Mouse (Mus musculus) testis, adult 2 months (tissue): ENCODE data around the gene Etfrf1. TPM values are rescaled to one million over a fixed set of nuclear protein-coding genes. Genes with fewer than 3 reads are reported as not detected.

Experiments used
- H3K27ac ChIP-seq: fragments of 200-500 bp; 2 replicates; pipeline ENCODE4 v1.5.1; 2012; ENCODE audit warnings: low read depth, low read length; ENCODE audit not compliant: control insufficient read depth, insufficient read depth
- H3K27me3 ChIP-seq: fragments of 200-500 bp; 2 replicates; pipeline ENCODE4 v1.6.1; 2012; ENCODE audit warnings: mild to moderate bottlenecking, low read length, moderate library complexity; ENCODE audit not compliant: control insufficient read depth, insufficient read depth
- H3K36me3 ChIP-seq: fragments of 200-500 bp; 2 replicates; pipeline ENCODE4 v1.6.1; 2012; ENCODE audit warnings: mild to moderate bottlenecking, low read length; ENCODE audit not compliant: control insufficient read depth, insufficient read depth
- H3K4me1 ChIP-seq: fragments of 200-500 bp; 2 replicates; pipeline ENCODE4 v1.6.1; 2012; ENCODE audit warnings: low read length; ENCODE audit not compliant: control insufficient read depth, insufficient read depth
- H3K4me3 ChIP-seq: fragments of 200-500 bp; 2 replicates; pipeline ENCODE4 v1.5.1; 2012; ENCODE audit warnings: low read depth, mild to moderate bottlenecking, low read length, moderate library complexity, mixed read lengths; ENCODE audit not compliant: control insufficient read depth
- CTCF ChIP-seq: fragments of 200-500 bp; IDR thresholded peaks from 2 replicates; pipeline ENCODE4 v1.5.1; 2012; ENCODE audit warnings: low read depth, mild to moderate bottlenecking, inconsistent platforms, low read length, moderate library complexity; ENCODE audit not compliant: control insufficient read depth, insufficient read depth, insufficient replicate concordance
- POLR2A ChIP-seq: fragments of 200-500 bp; IDR thresholded peaks from 2 replicates; pipeline ENCODE4 v1.6.1; 2012; ENCODE audit warnings: low read depth, mild to moderate bottlenecking, inconsistent platforms, low read length, moderate library complexity; ENCODE audit not compliant: control insufficient read depth
- polyA plus RNA-seq: library from polyadenylated mRNA; depleted of rRNA; stranded (reverse); fragments of >200 nt; gene quantifications from 2 replicates; pipeline ENCODE4 v1.2.3, GENCODE M21; 2012; rRNA removed

Gene Etfrf1
- polyA plus RNA-seq = 4.9 and 6.3 TPM in 2 replicates

DNA sequence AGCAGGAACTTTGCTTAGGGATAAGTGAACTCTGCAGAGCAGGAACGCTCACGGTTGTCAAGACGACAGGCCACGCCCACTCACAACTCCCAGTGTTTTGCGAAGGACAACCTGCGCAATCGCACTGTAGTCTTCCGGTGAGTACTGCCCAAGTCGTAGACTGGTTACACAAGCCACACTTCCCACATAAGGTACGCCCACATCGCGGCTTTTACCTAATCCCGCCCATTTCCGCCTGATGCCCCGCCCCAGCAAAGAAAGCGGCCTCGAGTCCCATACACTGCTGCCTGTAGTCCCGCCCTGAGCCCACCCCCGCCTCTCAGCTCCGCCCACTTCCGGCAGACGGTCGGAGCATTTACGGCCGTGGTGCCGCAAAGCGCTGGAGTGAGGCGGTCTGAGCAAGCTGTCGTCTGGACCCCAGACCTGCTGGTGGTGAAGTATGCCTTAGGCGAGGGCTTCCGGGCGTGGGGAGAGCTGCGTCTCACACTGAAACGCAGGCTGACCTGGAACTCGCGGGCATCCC lies at the start of gene Etfrf1, which contains the start of gene Casc1:
Gene Etfrf1 (plus strand): TSS at position 319 of the 523 bp plus-strand sequence.
Gene Casc1 (minus strand): TSS at position 190 of the 523 bp plus-strand sequence.
- TF ChIP-seq POLR2A = peak; percentile 96
- no peak for TF ChIP-seq CTCF
- H3K4me1 ChIP-seq = peaks cover 2% of the 10 kb centered on the region

DNA sequence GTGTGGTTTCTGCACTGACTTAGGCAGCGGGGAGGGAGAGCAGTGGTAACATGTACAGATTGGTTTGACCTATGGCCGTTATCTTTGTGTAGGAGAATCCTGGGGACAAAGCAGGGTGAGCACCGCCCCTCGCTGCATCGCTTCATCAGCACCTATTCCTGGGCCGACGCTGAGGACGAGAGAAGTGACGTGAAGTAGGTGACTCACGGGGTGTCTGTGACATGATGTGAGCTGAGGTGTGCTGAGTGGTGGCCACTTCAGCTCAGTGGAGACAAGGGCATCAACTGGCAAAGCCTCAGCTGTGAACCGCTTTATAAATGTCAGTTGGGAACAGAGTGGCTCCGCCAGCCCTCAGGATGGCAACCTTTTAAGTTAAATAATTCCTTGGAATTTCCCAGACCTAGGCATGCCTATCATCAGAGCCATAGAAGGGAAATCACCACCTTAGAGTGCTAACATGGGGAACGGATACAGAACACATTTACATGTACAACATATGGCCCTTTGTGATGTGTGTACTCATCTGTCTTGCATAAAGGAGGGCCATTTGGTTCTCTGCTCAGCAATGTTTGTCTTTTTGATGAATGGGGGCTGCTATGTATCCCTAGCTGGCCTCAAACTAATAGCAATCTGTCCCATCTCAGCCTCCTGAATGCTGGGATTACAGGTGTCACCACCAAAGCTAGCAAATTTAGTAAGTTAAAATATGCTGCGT lies 38.9 kb upstream of the Etfrf1 start:
- Histone ChIP-seq H3K36me3 (no peaks in the 10 kb centered on the region), H3K27ac (no peak overlapping the region), H3K27me3 (no peaks in the 10 kb centered on the region), H3K4me1 (peaks cover 11% of the 10 kb centered on the region), H3K4me3 (no peak overlapping the region)
- TF ChIP-seq CTCF (no peak), POLR2A (no peak)

More for the DNA sequence above, at the start of gene Etfrf1, which contains the start of gene Casc1:
- H3K4me3 ChIP-seq = peak within 1 kb of the TSS; percentile 97
- H3K27me3 ChIP-seq = no peaks in the 10 kb centered on the region
- H3K27ac ChIP-seq = peak within 1 kb of the TSS; percentile 86
- H3K36me3 ChIP-seq = no peaks in the 10 kb centered on the region

DNA sequence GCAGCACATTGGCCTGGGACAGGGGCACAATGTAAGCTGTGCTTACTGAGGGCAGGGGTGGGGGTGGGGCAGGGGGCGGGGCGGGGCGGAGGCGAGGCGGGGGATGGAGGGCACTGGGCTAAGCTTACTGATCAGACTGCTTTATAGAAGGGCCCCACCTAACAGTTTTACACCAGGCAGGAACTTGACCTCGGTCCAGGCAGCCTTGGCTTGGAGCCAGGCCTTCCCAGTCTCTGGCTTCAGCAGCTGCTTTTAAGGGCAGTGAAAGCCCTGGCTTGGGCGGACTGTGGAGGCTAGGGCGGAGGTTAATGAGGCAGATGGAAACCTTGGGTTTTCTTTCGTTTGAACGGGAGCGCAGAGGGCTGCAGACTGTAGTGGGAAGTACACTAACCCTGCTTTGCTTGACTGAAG lies 37.1 kb upstream of the Etfrf1 start:
- no peaks in the 10 kb centered on the region for H3K36me3 ChIP-seq
- H3K4me3 ChIP-seq = no peak overlapping the region
- TF ChIP-seq POLR2A (no peak), CTCF (no peak)
- H3K27ac ChIP-seq = no peak overlapping the region
- peaks cover 11% of the 10 kb centered on the region for H3K4me1 ChIP-seq
- no peaks in the 10 kb centered on the region for H3K27me3 ChIP-seq

DNA sequence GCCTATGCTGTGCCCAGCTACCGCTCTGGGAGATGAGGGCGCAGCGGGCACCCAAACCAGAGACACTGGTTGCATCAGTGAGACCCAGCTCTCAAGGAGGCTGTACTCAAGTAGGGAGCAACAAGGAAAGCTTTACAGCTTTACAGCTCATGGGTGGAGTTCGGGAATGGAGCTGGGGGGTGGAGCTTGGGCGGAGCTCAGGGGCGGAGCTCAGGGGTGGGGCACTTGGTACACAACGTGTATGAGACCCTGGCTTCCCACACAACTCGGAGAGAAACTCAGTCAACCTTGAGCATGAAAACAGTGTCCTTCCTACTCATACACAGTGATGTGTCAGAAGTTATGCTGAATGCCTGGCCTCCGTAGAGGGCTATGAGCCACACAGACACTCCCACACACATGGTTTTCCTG lies 35.4 kb upstream of the Etfrf1 start:
- Histone ChIP-seq H3K27ac (no peak overlapping the region), H3K27me3 (no peaks in the 10 kb centered on the region), H3K4me3 (no peak overlapping the region), H3K4me1 (peaks cover 11% of the 10 kb centered on the region), H3K36me3 (no peaks in the 10 kb centered on the region)
- TF ChIP-seq POLR2A = no peak
- no peak for TF ChIP-seq CTCF

DNA sequence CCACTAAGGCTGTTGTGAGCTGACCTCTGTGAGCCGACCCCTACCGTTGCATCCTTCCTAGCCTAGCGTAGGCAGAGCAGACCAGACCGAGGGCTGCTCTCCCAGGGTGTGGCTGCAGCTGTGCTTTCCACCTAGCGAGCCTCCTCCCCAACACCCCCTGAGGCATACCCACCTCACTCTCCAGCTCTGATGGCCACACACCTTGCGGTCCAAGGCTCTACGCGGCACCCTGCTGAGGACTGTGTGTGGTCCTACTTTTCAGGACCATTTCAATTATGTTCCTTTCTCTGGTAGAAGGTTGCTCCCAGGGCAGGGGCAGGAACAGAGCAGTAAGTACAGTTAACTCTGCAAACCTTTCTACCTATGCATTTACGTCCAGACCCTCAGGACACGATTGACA lies 34.5 kb upstream of the Etfrf1 start:
- no peak overlapping the region for H3K27ac ChIP-seq
- H3K4me3 ChIP-seq = no peak overlapping the region
- H3K36me3 ChIP-seq = no peaks in the 10 kb centered on the region
- TF ChIP-seq POLR2A = no peak
- H3K27me3 ChIP-seq = no peaks in the 10 kb centered on the region
- peaks cover 11% of the 10 kb centered on the region for H3K4me1 ChIP-seq

DNA sequence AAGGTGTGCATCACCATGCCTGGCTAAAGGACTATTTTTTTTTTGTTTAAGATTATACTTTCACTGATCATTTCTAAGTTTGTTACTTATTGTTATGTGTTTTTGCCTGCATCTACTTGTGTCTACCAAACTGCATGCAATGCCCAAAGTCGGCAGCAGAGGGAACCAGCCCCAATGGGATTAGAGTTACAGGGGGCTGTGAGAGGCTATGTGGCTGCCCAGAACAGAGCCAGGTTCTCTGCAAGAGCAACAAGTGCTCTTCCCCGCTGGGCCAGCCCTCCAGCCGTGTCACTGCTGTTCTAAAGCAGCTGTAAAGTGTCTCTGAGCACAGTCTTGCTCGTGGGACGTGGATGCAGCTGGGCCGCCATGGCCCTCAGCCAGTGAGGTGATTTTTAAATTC lies 31.3 kb upstream of the Etfrf1 start:
- Histone ChIP-seq H3K4me3 (no peak overlapping the region), H3K27ac (no peak overlapping the region), H3K4me1 (peaks cover 9% of the 10 kb centered on the region), H3K36me3 (no peaks in the 10 kb centered on the region), H3K27me3 (no peaks in the 10 kb centered on the region)
- peak; percentile 40; the same call in 1 of the 2 replicates for TF ChIP-seq CTCF
- no peak for TF ChIP-seq POLR2A

DNA sequence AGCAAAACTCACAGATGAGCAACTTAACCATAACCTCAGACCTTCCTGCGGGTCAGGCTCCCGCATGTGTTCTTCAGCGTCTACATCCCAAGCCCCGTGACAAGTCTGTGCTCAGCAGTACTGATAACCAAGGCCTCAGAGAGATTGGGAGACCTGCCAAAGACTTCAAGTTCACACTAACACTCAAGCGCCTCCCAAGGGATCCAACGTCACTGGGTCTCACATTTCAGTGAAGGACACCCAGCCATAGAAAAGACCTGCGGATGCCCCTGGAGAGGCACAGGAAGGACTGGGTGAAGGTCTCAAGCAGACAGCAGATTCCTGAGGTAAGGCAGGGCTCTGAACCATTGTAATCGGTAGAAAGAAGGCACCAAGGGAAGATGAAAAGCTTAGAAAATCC lies 28.9 kb upstream of the Etfrf1 start:
- no peaks in the 10 kb centered on the region for H3K36me3 ChIP-seq
- H3K27ac ChIP-seq = peak overlapping the region; percentile 63
- no peaks in the 10 kb centered on the region; the same call in 1 of the 2 replicates for H3K4me1 ChIP-seq
- no peak overlapping the region for H3K4me3 ChIP-seq
- no peaks in the 10 kb centered on the region for H3K27me3 ChIP-seq
- TF ChIP-seq POLR2A = peak; percentile 35; the same call in 1 of the 2 replicates
- no peak for TF ChIP-seq CTCF
